Mouse (Mus musculus) frontal cortex, postnatal 10 days (tissue): ENCODE measurements at regions not wholly inside any gene's neighbourhood (a gene's known extent, or its start where the extent isn't known, plus 50 kb on each side); places are given as distances from the start of the nearest gene placed in this dataset.

Source experiments
- DNase-seq, 2 experiments: peaks; one replicate each; pipeline ENCODE4 v3.0.0; 2022; ENCODE audit warnings: low spot score in 2 of 2, mixed read lengths in 1 of 2

- no peak for DNase-seq
Observed at GRCm38 (mm10) chr15:48860627-48861026, 5024.1 kb upstream of the Gm7489 start.

- no peak for DNase-seq
Observed at GRCm38 (mm10) chr15:48898546-48898945, 4986.2 kb upstream of the Gm7489 start.

DNA sequence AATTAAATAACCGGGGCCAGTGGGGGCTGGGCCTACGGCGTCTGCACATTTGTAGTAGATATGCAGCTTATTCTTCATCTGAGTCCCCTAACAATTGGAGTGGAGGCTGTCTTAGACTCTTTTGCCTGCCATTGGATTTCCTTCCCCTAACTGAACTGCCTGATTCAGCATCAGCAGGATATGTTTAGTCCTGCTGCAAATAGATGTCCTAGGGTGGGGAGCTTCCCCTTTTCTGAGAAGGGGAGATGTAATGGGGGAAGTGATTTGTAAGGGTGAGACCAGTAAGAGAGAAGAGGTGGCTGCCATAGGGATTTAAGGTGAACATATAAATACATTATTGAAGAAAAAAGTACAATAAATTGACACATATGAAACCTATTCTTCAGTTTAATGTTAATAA, 4980.0 kb upstream of the Gm7489 start:
- DNase-seq: peak in 1 of 2 experiments; percentile 8

DNA sequence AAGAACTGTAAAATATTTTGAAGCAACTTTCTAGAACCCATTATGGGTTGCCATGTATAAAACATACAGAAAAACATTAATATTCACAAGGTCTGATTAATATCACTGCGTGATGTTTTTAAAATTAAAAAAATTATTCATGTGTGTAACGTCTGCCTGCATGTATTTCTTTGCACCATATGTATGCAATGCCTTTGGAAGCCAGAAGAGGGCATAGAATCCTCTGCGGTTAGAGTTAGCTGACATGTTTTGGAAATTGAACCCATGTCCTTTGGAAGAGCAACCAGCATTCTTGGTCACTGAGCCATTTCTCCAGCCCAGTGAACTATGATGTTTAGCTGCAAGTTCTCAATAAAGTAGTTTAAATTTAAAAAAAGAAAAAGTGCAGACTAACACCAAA, 4958.8 kb upstream of the Gm7489 start:
- DNase-seq: no peak

- no peak for DNase-seq
Observed at GRCm38 (mm10) chr15:48946150-48946549, 4938.6 kb upstream of the Gm7489 start.

DNA sequence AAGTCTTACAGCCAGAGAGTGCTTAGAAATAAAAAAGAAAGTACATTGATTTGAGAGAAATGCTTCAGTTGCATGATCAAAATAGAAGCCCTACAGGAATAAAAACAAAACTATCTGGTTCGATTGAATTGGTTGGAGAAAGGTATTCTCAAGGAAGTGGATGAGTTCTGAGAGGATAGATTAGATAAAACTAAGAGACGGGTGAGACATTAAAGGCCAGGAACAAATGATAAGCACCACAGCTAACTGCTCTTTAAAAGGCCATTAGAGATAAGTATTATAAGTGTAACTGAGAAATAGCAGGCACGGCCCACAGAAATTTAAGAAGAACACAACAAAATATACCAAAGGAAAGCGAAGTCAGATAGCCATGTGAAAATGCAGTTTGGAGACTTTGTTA, 4908.5 kb upstream of the Gm7489 start:
- no peak for DNase-seq

DNA sequence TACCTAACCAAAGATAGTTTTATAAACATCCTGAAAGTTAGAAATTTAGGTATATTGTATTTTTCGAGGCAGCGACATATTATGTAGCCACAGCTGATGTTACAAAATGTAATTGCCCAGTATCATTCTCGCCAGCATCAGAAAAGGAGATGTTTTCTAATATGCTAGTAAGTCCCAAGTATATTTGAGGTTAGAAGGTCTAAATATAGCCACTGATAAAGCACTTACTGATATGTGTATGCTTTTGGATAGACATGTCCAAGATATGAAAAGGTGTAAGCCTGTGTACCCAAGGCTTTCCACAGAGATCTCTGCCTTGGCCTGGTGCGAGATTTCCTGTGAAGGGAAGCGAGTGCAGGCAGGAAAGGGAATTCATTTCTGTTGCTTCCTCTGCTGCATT, 4908.1 kb upstream of the Gm7489 start:
- no peak for DNase-seq
